Mouse (Mus musculus): ENCODE data around the gene Acsbg2.

- TF ChIP-seq CTCF (IDR thresholded peaks at IDR 0.05; ENCODE audit: low read depth) (no peak), EP300 (optimal IDR thresholded peaks at IDR 0.05) (no peak)
Measured at GRCm38 (mm10) chr17:56814316-56815056, 59.8 kb downstream of the Acsbg2 start.

Data from stomach, postnatal 0 days (tissue).